Mouse (Mus musculus) limb, embryonic 10.5 days (tissue): ENCODE data around the gene Pla2g3. TPM values are rescaled to one million over a fixed set of nuclear protein-coding genes. Genes with fewer than 3 reads are reported as not detected.

Source experiments
- DNase-seq: peaks from one replicate; pipeline ENCODE4 v3.0.0-alpha.2; 2017; ENCODE audit warnings: low spot score
- H3K27ac ChIP-seq: fragments of 300-500 bp; sonication (generic); 2 replicates; pipeline ENCODE4 v1.5.1; 2016; ENCODE audit warnings: mild to moderate bottlenecking
- H3K27me3 ChIP-seq: fragments of 300-500 bp; sonication (generic); 2 replicates; pipeline ENCODE4 v1.6.1; 2016; ENCODE audit warnings: low read depth, mild to moderate bottlenecking; ENCODE audit not compliant: poor library complexity, severe bottlenecking
- H3K36me3 ChIP-seq: fragments of 300-500 bp; sonication (generic); 2 replicates; pipeline ENCODE4 v1.6.1; 2016; ENCODE audit warnings: mild to moderate bottlenecking, moderate library complexity
- H3K4me1 ChIP-seq: fragments of 300-500 bp; sonication (generic); 2 replicates; pipeline ENCODE4 v1.6.1; 2016
- H3K4me3 ChIP-seq: fragments of 300-500 bp; sonication (generic); 2 replicates; pipeline ENCODE4 v1.5.1; 2016; ENCODE audit warnings: mild to moderate bottlenecking, moderate library complexity
- H3K9me3 ChIP-seq: fragments of 300-500 bp; sonication (generic); replicated peaks from 2 replicates; pipeline ENCODE4 v1.6.1; 2016; ENCODE audit warnings: mild to moderate bottlenecking
- WGBS: fragments of 180-500 bp; shearing (Covaris S2); methylation state at CpG from one replicate; pipeline ENCODE4 v1.1.7; 2016; 5-methylcytosine and 5-hydroxymethylcytosine counted together
- polyA plus RNA-seq: library from polyadenylated mRNA; unstranded; fragments of >200 nt; fragmentation: Nextera tagmentation; extraction: Ambion mirVana; gene quantifications from 2 replicates; pipeline ENCODE4 v1.2.1, GENCODE M21; 2016

The Pla2g3 gene
- polyA plus RNA-seq, result 1.2 and 1.5 TPM in 2 replicates

- 19% methylated on average over 11 of the region's 11 CpGs for WGBS
- Histone ChIP-seq H3K27ac (peak within 1 kb of the TSS; percentile 63), H3K27me3 (no peaks in the 10 kb centered on the region), H3K4me3 (peak within 1 kb of the TSS; percentile 29), H3K9me3 (no peaks in the 10 kb centered on the region), H3K36me3 (no peaks in the 10 kb centered on the region), H3K4me1 (peaks cover 17% of the 10 kb centered on the region)
- DNase-seq, result peak; percentile 43
These were observed at the start of gene Pla2g3 for GRCm38 (mm10) chr11:3487952-3488570. Gene Pla2g3, plus strand, starts transcription at chr11:3488284.

DNA sequence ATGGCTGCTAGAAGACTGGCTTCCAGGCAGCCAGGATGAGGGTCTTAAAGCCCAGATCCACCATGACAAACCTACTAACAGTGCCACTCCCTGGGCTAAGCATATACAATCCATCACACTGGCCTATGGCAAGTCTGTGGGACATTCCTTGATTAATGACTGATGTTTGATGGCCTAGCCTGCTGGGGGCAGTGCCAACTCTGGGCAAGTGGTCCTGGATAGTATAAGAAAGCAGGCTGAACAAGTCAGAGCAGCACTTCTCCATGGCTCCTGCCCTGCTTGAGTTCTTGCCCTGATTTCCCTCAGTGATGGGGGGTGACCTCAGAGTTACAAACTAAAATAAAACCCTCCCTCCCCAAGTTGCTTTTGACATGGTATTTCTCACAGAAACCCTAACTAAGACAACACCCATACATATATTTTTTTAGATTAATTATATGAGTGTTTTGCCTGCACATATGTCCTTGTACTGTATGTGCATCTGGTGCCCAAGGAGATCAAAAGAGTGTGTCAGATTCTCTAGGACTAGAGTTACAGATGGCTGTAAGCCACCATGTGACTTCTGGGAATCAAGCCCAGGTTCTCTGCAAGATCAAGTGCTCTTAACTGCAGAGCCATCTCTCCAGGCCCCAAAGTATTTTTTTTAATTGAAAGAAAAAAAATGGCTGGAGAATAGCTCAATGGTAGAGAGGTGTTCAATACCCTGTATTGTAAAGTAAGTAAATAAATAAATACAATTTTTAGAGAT lies 46.2 kb upstream of the Pla2g3 start:
- no peak overlapping the region for H3K27ac ChIP-seq
- no peaks in the 10 kb centered on the region for H3K36me3 ChIP-seq
- H3K9me3 ChIP-seq, result no peaks in the 10 kb centered on the region
- no peaks in the 10 kb centered on the region for H3K4me1 ChIP-seq
- no peak for DNase-seq
- H3K27me3 ChIP-seq, result no peaks in the 10 kb centered on the region
- H3K4me3 ChIP-seq, result no peak overlapping the region

- Histone ChIP-seq H3K27me3 (no peaks in the 10 kb centered on the region), H3K9me3 (no peaks in the 10 kb centered on the region), H3K4me3 (no peak overlapping the region), H3K27ac (no peak overlapping the region), H3K4me1 (no peaks in the 10 kb centered on the region), H3K36me3 (no peaks in the 10 kb centered on the region)
- DNase-seq, result no peak
- 82% methylated on average over 4 of the region's 4 CpGs for WGBS
These were observed 45.4 kb upstream of the Pla2g3 start for GRCm38 (mm10) chr11:3442677-3443076.

- WGBS, result 96% methylated on average over 2 of the region's 2 CpGs
These were observed 45.0 kb upstream of the Pla2g3 start for GRCm38 (mm10) chr11:3443091-3443490.

DNA sequence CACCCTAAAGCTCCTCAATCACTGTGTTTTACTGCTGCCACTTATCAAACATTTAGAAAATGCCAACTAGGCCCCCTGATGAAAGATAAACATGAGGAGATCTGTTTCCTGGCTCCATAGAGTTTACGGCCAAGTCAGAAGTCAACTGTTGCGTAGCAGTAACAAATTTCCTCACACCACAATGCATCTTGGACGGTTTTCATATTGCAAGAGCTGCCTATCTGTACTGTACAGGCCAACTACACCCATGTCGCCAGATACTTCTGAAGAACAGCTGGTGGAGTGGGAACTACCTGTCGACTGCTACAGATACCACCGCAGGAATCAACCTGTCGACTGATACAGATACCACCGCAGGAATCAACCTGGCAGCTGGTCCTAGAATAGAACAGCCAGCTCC lies 43.2 kb upstream of the Pla2g3 start:
- Histone ChIP-seq H3K27ac (no peak overlapping the region), H3K36me3 (no peaks in the 10 kb centered on the region), H3K4me1 (no peaks in the 10 kb centered on the region), H3K9me3 (no peaks in the 10 kb centered on the region), H3K27me3 (no peaks in the 10 kb centered on the region), H3K4me3 (no peak overlapping the region)
- DNase-seq, result no peak
- 87% methylated on average over 8 of the region's 8 CpGs for WGBS

More at GRCm38 (mm10) chr11:3443091-3443490, 45.0 kb upstream of the Pla2g3 start:
- H3K27ac ChIP-seq, result no peak overlapping the region
- no peaks in the 10 kb centered on the region for H3K36me3 ChIP-seq
- DNase-seq, result no peak
- H3K27me3 ChIP-seq, result no peaks in the 10 kb centered on the region
- H3K4me1 ChIP-seq, result no peaks in the 10 kb centered on the region
- no peaks in the 10 kb centered on the region for H3K9me3 ChIP-seq
- no peak overlapping the region for H3K4me3 ChIP-seq

DNA sequence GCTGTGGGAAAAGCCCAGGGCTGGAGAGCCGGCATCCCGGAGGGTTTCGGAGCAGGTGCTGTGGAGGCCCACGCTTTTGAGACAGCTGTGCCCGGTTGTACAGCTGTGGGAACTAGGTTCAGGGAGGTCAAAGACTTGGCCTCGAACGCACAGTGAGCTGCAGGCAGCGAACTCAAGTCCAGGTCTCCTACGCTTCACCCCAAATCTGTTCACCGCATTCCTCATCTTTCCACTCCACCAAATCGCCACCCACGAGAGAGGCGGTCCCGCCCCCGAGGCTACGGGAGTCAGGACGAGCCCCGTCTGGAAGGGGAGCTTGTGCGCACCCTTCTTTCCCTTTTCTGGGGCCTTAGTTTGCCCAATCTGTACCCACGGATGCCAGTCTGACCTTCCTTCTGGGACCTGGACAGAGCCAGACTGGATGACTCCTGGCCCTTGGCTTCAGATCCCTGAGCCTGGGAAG lies 36.4 kb upstream of the Pla2g3 start:
- no peaks in the 10 kb centered on the region for H3K9me3 ChIP-seq
- peaks cover 21% of the 10 kb centered on the region for H3K4me1 ChIP-seq
- WGBS, result under 1% methylated on average over 20 of the region's 20 CpGs
- H3K27ac ChIP-seq, result peak overlapping the region; percentile 87
- DNase-seq, result no peak
- H3K4me3 ChIP-seq, result peak overlapping the region; percentile 79
- H3K27me3 ChIP-seq, result no peaks in the 10 kb centered on the region
- peaks cover 24% of the 10 kb centered on the region for H3K36me3 ChIP-seq

DNA sequence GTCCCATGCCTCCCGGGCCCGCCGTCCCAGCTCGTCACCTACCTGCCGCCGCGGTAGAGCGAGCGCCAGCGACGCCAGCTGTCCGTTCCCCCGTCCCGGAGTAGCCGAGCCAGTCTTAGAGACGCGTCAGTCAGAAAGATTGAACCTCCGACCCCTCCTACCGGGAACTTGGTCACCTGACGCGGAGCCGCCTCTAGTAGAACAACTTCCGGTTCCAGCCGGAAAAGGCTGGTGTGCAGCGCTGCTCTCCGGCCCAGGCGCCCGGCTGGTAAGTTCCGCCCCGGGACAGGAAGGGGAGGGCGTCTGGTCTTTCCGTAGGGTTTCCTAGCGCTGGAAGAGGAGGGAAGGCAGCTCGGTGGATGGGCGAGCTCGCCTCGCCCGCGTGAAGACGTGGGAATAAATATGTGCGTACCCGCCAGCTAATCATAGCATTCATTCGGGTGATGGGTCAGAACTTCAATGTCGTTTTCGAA lies 35.9 kb upstream of the Pla2g3 start, which contains the start of gene Rnf185:
Gene Rnf185, minus strand, starts transcription at position 197 of the 473 bp plus-strand sequence.
- peak within 1 kb of the TSS; percentile 79 for H3K4me3 ChIP-seq
- DNase-seq, result peak; percentile 96
- WGBS, result under 1% methylated on average over 45 of the region's 45 CpGs
- H3K4me1 ChIP-seq, result peaks cover 21% of the 10 kb centered on the region
- no peaks in the 10 kb centered on the region for H3K27me3 ChIP-seq
- H3K27ac ChIP-seq, result peak within 1 kb of the TSS; percentile 87
- no peaks in the 10 kb centered on the region for H3K9me3 ChIP-seq
- peaks cover 29% of the 10 kb centered on the region for H3K36me3 ChIP-seq

GRCm38 (mm10) chr11:3452769-3453168 lies 35.3 kb upstream of the Pla2g3 start:
- under 1% methylated on average over 9 of the region's 9 CpGs for WGBS
- Histone ChIP-seq H3K4me1 (peaks cover 21% of the 10 kb centered on the region), H3K9me3 (no peaks in the 10 kb centered on the region), H3K36me3 (peaks cover 32% of the 10 kb centered on the region), H3K27ac (peak overlapping the region; percentile 87), H3K4me3 (peak overlapping the region; percentile 79), H3K27me3 (no peaks in the 10 kb centered on the region)
- peak; percentile 53 for DNase-seq

DNA sequence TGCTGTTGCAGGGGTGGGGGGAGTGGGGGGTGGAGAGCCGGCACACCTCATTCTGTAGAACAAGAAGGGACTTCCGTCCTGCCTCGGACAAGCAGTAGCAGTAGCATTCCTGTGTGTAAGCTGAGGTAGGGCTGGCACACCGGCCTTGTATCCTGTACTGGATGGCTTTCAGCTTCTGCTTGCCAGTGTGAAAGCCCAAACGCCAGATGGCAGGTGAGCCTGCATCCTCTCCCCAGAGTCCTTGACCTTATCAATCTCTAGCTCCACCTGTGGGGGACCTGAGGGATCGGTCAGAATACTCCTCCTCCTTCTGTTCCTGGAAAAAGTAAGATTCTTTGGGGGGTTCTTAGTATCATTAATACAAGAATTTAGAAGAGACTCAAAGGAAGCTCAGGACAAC lies 34.6 kb upstream of the Pla2g3 start:
- no peak for DNase-seq
- H3K4me3 ChIP-seq, result peak overlapping the region; percentile 79

DNA sequence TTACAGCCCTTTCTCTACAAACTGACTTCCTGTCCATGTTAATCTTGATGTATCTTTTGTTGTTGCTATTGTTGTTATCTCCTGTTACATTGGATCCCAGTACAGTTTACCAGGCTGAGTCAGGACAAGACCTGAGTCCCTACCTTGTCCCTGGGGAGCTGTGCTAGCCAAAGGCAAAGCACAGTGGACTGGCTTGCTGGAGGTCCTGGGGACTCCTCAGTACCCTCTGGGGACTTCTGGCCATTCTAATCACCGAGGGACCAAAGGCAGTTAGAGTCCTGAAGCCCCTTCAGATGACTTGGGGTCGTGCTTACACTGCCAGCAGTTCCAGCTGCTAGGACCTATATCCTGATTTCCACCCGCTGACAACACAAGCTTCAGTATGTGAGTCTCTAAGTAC lies 33.6 kb upstream of the Pla2g3 start:
- DNase-seq, result no peak
- peaks cover 21% of the 10 kb centered on the region for H3K4me1 ChIP-seq
- peaks cover 32% of the 10 kb centered on the region for H3K36me3 ChIP-seq
- H3K4me3 ChIP-seq, result no peak overlapping the region
- 95% methylated on average over 3 of the region's 3 CpGs for WGBS
- no peak overlapping the region for H3K27ac ChIP-seq
- no peaks in the 10 kb centered on the region for H3K9me3 ChIP-seq
- no peaks in the 10 kb centered on the region for H3K27me3 ChIP-seq

More for the DNA sequence above, 34.6 kb upstream of the Pla2g3 start:
- Histone ChIP-seq H3K9me3 (no peaks in the 10 kb centered on the region), H3K27ac (no peak overlapping the region), H3K36me3 (peaks cover 32% of the 10 kb centered on the region), H3K27me3 (no peaks in the 10 kb centered on the region), H3K4me1 (peaks cover 21% of the 10 kb centered on the region)
- 83% methylated on average over 6 of the region's 6 CpGs for WGBS

DNA sequence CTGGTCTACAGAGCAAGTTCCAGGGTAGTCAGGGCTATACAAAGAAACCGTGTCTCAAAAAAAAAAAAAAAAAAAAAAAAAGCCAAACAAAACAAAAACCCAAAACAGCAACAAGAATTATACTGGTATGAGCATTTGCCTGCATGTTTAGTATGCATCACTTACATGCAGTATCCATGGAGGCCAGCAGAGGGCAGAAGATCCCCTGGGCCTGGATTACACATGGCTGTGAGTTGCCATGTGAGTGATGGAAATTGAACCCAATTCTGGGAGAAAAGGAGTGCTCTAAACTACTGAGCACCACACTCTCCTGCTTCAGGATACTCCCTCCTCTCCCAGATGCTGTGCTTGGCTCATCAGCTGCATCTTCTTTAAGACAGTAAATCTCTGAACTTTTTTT lies 31.7 kb upstream of the Pla2g3 start:
- DNase-seq, result peak; percentile 70

GRCm38 (mm10) chr11:3458428-3459104 lies 29.5 kb upstream of the Pla2g3 start:
- no peak overlapping the region for H3K4me3 ChIP-seq
- peaks cover under 1% of the 10 kb centered on the region; the same call in 1 of the 2 replicates for H3K4me1 ChIP-seq
- no peaks in the 10 kb centered on the region for H3K27me3 ChIP-seq
- H3K27ac ChIP-seq, result no peak overlapping the region
- DNase-seq, result no peak
- H3K9me3 ChIP-seq, result no peaks in the 10 kb centered on the region
- WGBS, result 85% methylated on average over 13 of the region's 13 CpGs
- peaks cover 30% of the 10 kb centered on the region for H3K36me3 ChIP-seq

More for the DNA sequence above, 31.7 kb upstream of the Pla2g3 start:
- no peaks in the 10 kb centered on the region for H3K9me3 ChIP-seq
- no peak overlapping the region for H3K4me3 ChIP-seq
- no peak overlapping the region for H3K27ac ChIP-seq
- WGBS, result 58% methylated on average over 1 of the region's 1 CpGs
- H3K4me1 ChIP-seq, result peaks cover 15% of the 10 kb centered on the region
- peaks cover 32% of the 10 kb centered on the region for H3K36me3 ChIP-seq
- H3K27me3 ChIP-seq, result no peaks in the 10 kb centered on the region

- Histone ChIP-seq H3K36me3 (peaks cover 25% of the 10 kb centered on the region), H3K27me3 (no peaks in the 10 kb centered on the region), H3K27ac (no peak overlapping the region), H3K9me3 (no peaks in the 10 kb centered on the region), H3K4me3 (no peak overlapping the region), H3K4me1 (no peaks in the 10 kb centered on the region)
- DNase-seq, result no peak
- WGBS, result 76% methylated on average over 2 of the region's 2 CpGs
These were observed 29.0 kb upstream of the Pla2g3 start for GRCm38 (mm10) chr11:3459105-3459468.
